20 mouse cellular contexts compared by ENCODE assay signal in the genomic region with DNA sequence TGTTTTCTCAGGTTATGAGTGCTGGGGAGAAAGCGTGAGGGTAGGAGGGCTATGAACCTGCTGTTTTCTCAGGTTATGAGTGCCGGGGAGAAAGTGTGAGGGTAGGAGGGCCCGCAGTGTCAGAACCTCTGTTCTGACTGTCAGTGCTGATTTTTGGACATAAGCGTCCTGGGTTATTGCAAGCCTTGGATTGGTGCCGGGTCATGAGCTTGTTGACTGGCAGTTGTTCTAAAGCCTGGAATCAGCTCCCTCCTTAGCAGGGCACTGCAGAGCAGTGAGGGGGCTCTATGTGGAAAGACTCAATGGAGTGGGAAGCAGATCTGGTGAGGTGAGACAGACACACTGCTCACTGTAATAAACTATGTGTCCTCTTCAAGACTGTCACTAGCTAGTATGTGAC. TPM values are rescaled to one million over a fixed set of nuclear protein-coding genes. Genes with fewer than 3 reads are reported as not detected.
DNase-seq lines count a peak whose midpoint lies in the region; ATAC-seq and TF ChIP-seq lines count a peak whose summit lies in the region.
"Had no signal": no experiment of that assay in that cellular context is flagged by ENCODE, and none has a peak within 500 bp of the region (broad histone marks: within the 10 kb centered on the region; RNA-seq: fewer than 3 reads in every experiment).

No protein-coding gene starts in this region.

- H3K9me3 ChIP-seq in kidney, embryonic 14.5 days (ENCODE audit: control insufficient read depth, low read length) = no peaks in the 10 kb centered on the region
- no peaks in the 10 kb centered on the region for H3K9me3 ChIP-seq in lung, postnatal 0 days (ENCODE audit: low read length)
- no peaks in the 10 kb centered on the region for H3K9me3 ChIP-seq in forebrain, embryonic 14.5 days (replicated peaks; ENCODE audit: control insufficient read depth, low read length)
- H3K9me3 ChIP-seq: forebrain, embryonic 13.5 days; G1E; intestine, embryonic 15.5 days; neural tube, embryonic 15.5 days had no signal

- H3K36me3 ChIP-seq in kidney, embryonic 14.5 days (ENCODE audit: control insufficient read depth, insufficient read depth, low read length) = no peaks in the 10 kb centered on the region
- no peaks in the 10 kb centered on the region for H3K36me3 ChIP-seq in lung, postnatal 0 days (ENCODE audit: insufficient read depth, low read length)
- no peaks in the 10 kb centered on the region for H3K36me3 ChIP-seq in forebrain, embryonic 14.5 days (ENCODE audit: control insufficient read depth, insufficient read depth, low read length)
- H3K36me3 ChIP-seq: intestine, embryonic 15.5 days; neural tube, embryonic 15.5 days had no signal

- no peak for ATAC-seq in kidney, embryonic 14.5 days (ENCODE audit: low FRiP score, low TSS enrichment)
- no peak for ATAC-seq in lung, postnatal 0 days
- ATAC-seq in forebrain, embryonic 14.5 days = no peak
- ATAC-seq: CD4-positive, CD25-positive, alpha-beta regulatory T cell, adult 4 months; forebrain, embryonic 13.5 days; intestine, embryonic 15.5 days; liver, postnatal 0 days had no signal

- peak; percentile 72 for DNase-seq in gastrocnemius, adult 2 months
- no peak for DNase-seq in gastrocnemius, postnatal 4 days (ENCODE audit: low spot score in 2 of 2)
- peak; percentile 9 for DNase-seq in kidney, adult 18-20 months
- peak; percentile 26 for DNase-seq in lung, postnatal 36 days
- DNase-seq in lung, postnatal 0 days (ENCODE audit: low spot score) = no peak
- no peak for DNase-seq in forebrain, embryonic 14.5 days (ENCODE audit: low spot score)
- DNase-seq: cerebellum, adult 9-11 months; liver; liver, postnatal 0 days; midbrain, embryonic 14.5 days; right cerebral cortex, postnatal 25 days had no signal

- H3K4me1 ChIP-seq in kidney, embryonic 14.5 days (ENCODE audit: control insufficient read depth, insufficient read depth, low read length) = 0 out of 2 replicates have a peak, but pooled peaks cover 3% of the 10 kb centered on the region
- peaks cover 3% of the 10 kb centered on the region; the same call in 1 of the 2 replicates for H3K4me1 ChIP-seq in lung, postnatal 0 days (ENCODE audit: insufficient read depth, low read depth, low read length)
- peaks cover 4% of the 10 kb centered on the region for H3K4me1 ChIP-seq in forebrain, embryonic 14.5 days (ENCODE audit: control insufficient read depth, insufficient read depth, low read length)

- no peaks in the 10 kb centered on the region for H3K27me3 ChIP-seq in kidney, embryonic 14.5 days (ENCODE audit: control insufficient read depth, insufficient read depth, low read length)
- H3K27me3 ChIP-seq in lung, postnatal 0 days (replicated peaks; ENCODE audit: insufficient read depth, low read length) = no peaks in the 10 kb centered on the region
- H3K27me3 ChIP-seq in forebrain, embryonic 14.5 days (replicated peaks; ENCODE audit: control insufficient read depth, insufficient read depth, low read length) = no peaks in the 10 kb centered on the region
- H3K27me3 ChIP-seq: forebrain, embryonic 13.5 days; intestine, embryonic 15.5 days; neural tube, embryonic 15.5 days had no signal

- no peak overlapping the region for H3K4me2 ChIP-seq in kidney, embryonic 14.5 days (replicated peaks; ENCODE audit: low read depth, low read length)
- H3K4me2 ChIP-seq in lung, postnatal 0 days (replicated peaks; ENCODE audit: low read depth, low read length) = no peak overlapping the region
- no peak overlapping the region for H3K4me2 ChIP-seq in forebrain, embryonic 14.5 days (ENCODE audit: low read length)
- H3K4me2 ChIP-seq: forebrain, embryonic 13.5 days; hindbrain, embryonic 14.5 days; intestine, embryonic 15.5 days; neural tube, embryonic 15.5 days had no signal

- intact Hi-C loops in gastrocnemius, adult 2 months (cut with DNase I) = loop anchor here (5.0 kb wide), 1 partner anchor 91 kb away; no protein-coding TSS in a partner anchor

- no peak for TF ChIP-seq CTCF in gastrocnemius, adult 2 months (IDR thresholded peaks at IDR 0.05)
- no peak for TF ChIP-seq CTCF in lung, postnatal 0 days (IDR thresholded peaks at IDR 0.05)

- no peak for TF ChIP-seq EP300 in lung, postnatal 0 days (IDR thresholded peaks at IDR 0.05)

- H3K9ac ChIP-seq in kidney, embryonic 14.5 days (ENCODE audit: low read depth, low read length) = no peak overlapping the region
- no peak overlapping the region for H3K9ac ChIP-seq in lung, postnatal 0 days (replicated peaks; ENCODE audit: low read depth)
- no peak overlapping the region for H3K9ac ChIP-seq in forebrain, embryonic 14.5 days (ENCODE audit: low read length)
- H3K9ac ChIP-seq: forebrain, embryonic 13.5 days; hindbrain, embryonic 14.5 days; intestine, embryonic 15.5 days; liver, postnatal 0 days; neural tube, embryonic 15.5 days had no signal

- H3K27ac ChIP-seq in gastrocnemius, adult 2 months = peak overlapping the region; percentile 88
- H3K27ac ChIP-seq in kidney, embryonic 14.5 days (ENCODE audit: low read depth, low read length) = no peak overlapping the region
- no peak overlapping the region for H3K27ac ChIP-seq in lung, postnatal 0 days (ENCODE audit: low read length)
- no peak overlapping the region for H3K27ac ChIP-seq in forebrain, embryonic 14.5 days (ENCODE audit: low read depth, low read length)
- H3K27ac ChIP-seq: forebrain, embryonic 13.5 days; hindbrain, embryonic 14.5 days; intestine, embryonic 15.5 days; neural tube, embryonic 15.5 days; stomach, postnatal 0 days had no signal

- WGBS in kidney, embryonic 14.5 days = 91% methylated on average over 5 of the region's 5 CpGs
- WGBS in lung, postnatal 0 days = 94% methylated on average over 5 of the region's 5 CpGs
- WGBS in forebrain, embryonic 14.5 days = 90% methylated on average over 5 of the region's 5 CpGs

- peak overlapping the region; percentile 57 for H3K4me3 ChIP-seq in gastrocnemius, adult 2 months
- H3K4me3 ChIP-seq in kidney, embryonic 14.5 days (ENCODE audit: low read length) = no peak overlapping the region
- no peak overlapping the region for H3K4me3 ChIP-seq in lung, postnatal 0 days (ENCODE audit: low read depth, low read length)
- H3K4me3 ChIP-seq in forebrain, embryonic 14.5 days (ENCODE audit: low read depth, low read length) = no peak overlapping the region
- H3K4me3 ChIP-seq: forebrain, embryonic 13.5 days; intestine, embryonic 15.5 days; myocyte; neural tube, embryonic 15.5 days had no signal

RNA-seq across cellular contexts. Expression of a gene that starts 5.5 kb away (rescaled TPM):
- total RNA-seq in gastrocnemius, adult 2 months (2021) = 10 to 100 TPM; 72.9 to 96.0 TPM
- 10 to 100 TPM; 36.1 to 37.2 TPM for total RNA-seq in gastrocnemius, postnatal 4 days (2021)
- 19.5 and 21.1 TPM in 2 replicates for polyA plus RNA-seq in kidney, embryonic 14.5 days (2014; fragmentation: Nextera tagmentation; extraction: Ambion mirVana)
- 23.9 and 27.0 TPM in 2 replicates for polyA plus RNA-seq in lung, postnatal 0 days (2015; fragmentation: Nextera tagmentation; extraction: Ambion mirVana)
- 33.7 and 36.0 TPM in 2 replicates for polyA plus RNA-seq in forebrain, embryonic 14.5 days (2014; fragmentation: Nextera tagmentation; extraction: Ambion mirVana)

Comparison
In these comparisons a context has a peak if more than half of its experiments do, and no peak if none do; other contexts are left out.
1. DNase-seq: peak in gastrocnemius, adult 2 months (single experiment), kidney, adult 18-20 months (single experiment) and lung, postnatal 36 days (single experiment); none in gastrocnemius, postnatal 4 days (0 of 2), lung, postnatal 0 days (single experiment) and forebrain, embryonic 14.5 days (single experiment).